Mouse (Mus musculus): ENCODE measurements around the gene Schip1.

DNA sequence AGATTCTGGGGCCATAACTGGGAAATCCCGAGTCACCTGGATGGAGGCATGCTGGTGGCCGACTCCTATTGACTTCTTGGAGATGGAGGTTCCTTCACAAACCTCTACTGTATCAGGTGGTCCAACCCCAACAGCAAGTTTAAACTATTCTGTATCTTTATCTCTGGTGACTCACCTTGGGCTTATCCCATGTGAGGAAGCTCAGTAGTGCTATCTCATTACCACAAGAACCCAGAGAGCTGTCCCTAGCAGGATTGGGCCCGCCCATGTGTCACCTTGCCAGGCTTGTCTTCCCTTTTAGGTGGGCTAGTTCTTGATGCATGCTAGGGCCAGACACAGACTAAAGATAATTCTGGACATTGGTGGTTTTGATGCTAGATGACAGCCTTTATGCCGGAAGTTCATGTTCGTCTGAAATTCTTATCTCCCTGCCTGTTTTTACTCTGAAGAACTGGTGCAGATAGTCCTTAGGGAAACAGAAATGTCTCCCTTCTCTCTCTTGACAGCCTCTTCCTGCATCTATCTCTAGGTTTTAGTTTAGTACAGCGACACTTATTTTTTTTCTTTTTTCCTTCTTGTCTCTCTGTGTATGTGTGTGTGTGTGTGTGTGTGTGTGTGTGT, 435.0 kb downstream of the Schip1 start:
- no peak for TF ChIP-seq CTCF (IDR thresholded peaks at IDR 0.05; ENCODE audit: control insufficient read depth, insufficient read depth, insufficient replicate concordance, low read depth, low read length)
- no peak for TF ChIP-seq POLR2A (IDR thresholded peaks at IDR 0.05; ENCODE audit: control insufficient read depth, low read depth, low read length)

Measured in testis, adult 2 months (tissue).